Mouse (Mus musculus): ENCODE data around the gene Fam221a. TPM values are rescaled to one million over a fixed set of nuclear protein-coding genes. Genes with fewer than 3 reads are reported as not detected.
A peak's percentile ranks its signal among the peaks of the same experiment; 100 is the strongest.

Fam221a gene
- total RNA-seq (2021): 1.3 and 2.2 TPM in 2 replicates
- long read RNA-seq, experiment 1, partial matches to known transcripts: 0 of 2 reads
- long read RNA-seq, experiment 1, other reads (novel, unspliced or antisense): 0 of 2 reads
- long read RNA-seq, experiment 2, partial matches to known transcripts: 0 of 1 reads
- long read RNA-seq, experiment 2, other reads (novel, unspliced or antisense): 0 of 1 reads

- DNase-seq: peak; percentile 92
Measured at GRCm38 (mm10) chr6:49367159-49368054, at the start of gene Fam221a. TSS of gene Fam221a (plus strand) at chr6:49367739.

- DNase-seq: peak; percentile 99
Measured at GRCm38 (mm10) chr6:49318966-49319594, 48.5 kb upstream of the Fam221a start, which contains the start of gene Ccdc126. TSS of gene Ccdc126 (plus strand) at chr6:49319274.

GRCm38 (mm10) chr6:49319595-49320315 lies 47.8 kb upstream of the Fam221a start:
- no peak for DNase-seq

GRCm38 (mm10) chr6:49321341-49321740 lies 46.2 kb upstream of the Fam221a start:
- no peak for DNase-seq

- DNase-seq: no peak
Measured at GRCm38 (mm10) chr6:49322056-49322455, 45.5 kb upstream of the Fam221a start.

GRCm38 (mm10) chr6:49322986-49323385 lies 44.6 kb upstream of the Fam221a start:
- peak; percentile 25 for DNase-seq

GRCm38 (mm10) chr6:49324528-49324927 lies 43.0 kb upstream of the Fam221a start:
- no peak for DNase-seq

- DNase-seq: no peak
Measured at GRCm38 (mm10) chr6:49325294-49325693, 42.2 kb upstream of the Fam221a start.

- no peak for DNase-seq
Measured at GRCm38 (mm10) chr6:49326846-49327245, 40.7 kb upstream of the Fam221a start.

GRCm38 (mm10) chr6:49331369-49332059 lies 36.0 kb upstream of the Fam221a start:
- DNase-seq: no peak

GRCm38 (mm10) chr6:49332060-49332370 lies 35.5 kb upstream of the Fam221a start:
- DNase-seq: no peak

GRCm38 (mm10) chr6:49338566-49338965 lies 29.0 kb upstream of the Fam221a start:
- DNase-seq: no peak

GRCm38 (mm10) chr6:49339145-49339544 lies 28.4 kb upstream of the Fam221a start:
- no peak for DNase-seq

- DNase-seq: no peak
Measured at GRCm38 (mm10) chr6:49343737-49344469, 23.6 kb upstream of the Fam221a start.

- DNase-seq: peak; percentile 49
Measured at GRCm38 (mm10) chr6:49349826-49350225, 17.7 kb upstream of the Fam221a start.

- DNase-seq: no peak
Measured at GRCm38 (mm10) chr6:49354613-49355012, 12.9 kb upstream of the Fam221a start.

GRCm38 (mm10) chr6:49355171-49355570 lies 12.4 kb upstream of the Fam221a start:
- no peak for DNase-seq

- no peak for DNase-seq
Measured at GRCm38 (mm10) chr6:49360420-49360819, 7.1 kb upstream of the Fam221a start.

- no peak for DNase-seq
Measured at GRCm38 (mm10) chr6:49368212-49368611, 673 bp downstream of the Fam221a start.

- DNase-seq: no peak
Measured at GRCm38 (mm10) chr6:49372705-49373104, 5.2 kb downstream of the Fam221a start.

GRCm38 (mm10) chr6:49373943-49374342 lies 6.4 kb downstream of the Fam221a start:
- no peak for DNase-seq
